Comparison of ENCODE assay signal across 16 mouse cellular contexts in genomic region chr6:120201956-120202355, GRCm38 (mm10).
DNase-seq lines count a peak whose midpoint lies in the region; ATAC-seq lines count a peak whose summit lies in the region.
"Had no signal": no experiment of that assay in that cellular context is flagged by ENCODE, and none has a peak within 500 bp of the region (broad histone marks: within the 10 kb centered on the region; RNA-seq: fewer than 3 reads in every experiment).

No protein-coding gene starts in this region.

- no peaks in the 10 kb centered on the region for H3K27me3 ChIP-seq in forebrain, embryonic 12.5 days
- no peaks in the 10 kb centered on the region for H3K27me3 ChIP-seq in forebrain, embryonic 16.5 days (replicated peaks; ENCODE audit: control insufficient read depth, insufficient read depth, low read length)
- H3K27me3 ChIP-seq: intestine, embryonic 15.5 days had no signal

- H3K27ac ChIP-seq in forebrain, embryonic 12.5 days = peak overlapping the region; percentile 59
- H3K27ac ChIP-seq in forebrain, embryonic 16.5 days (ENCODE audit: low read length) = no peak overlapping the region
- H3K27ac ChIP-seq: intestine, embryonic 15.5 days had no signal

- no peak overlapping the region for H3K9ac ChIP-seq in forebrain, embryonic 12.5 days
- H3K9ac ChIP-seq in forebrain, embryonic 16.5 days (replicated peaks; ENCODE audit: low read depth, low read length) = no peak overlapping the region
- H3K9ac ChIP-seq: heart, embryonic 12.5 days; intestine, embryonic 15.5 days had no signal

- H3K4me3 ChIP-seq in forebrain, embryonic 12.5 days (replicated peaks) = no peak overlapping the region
- no peak overlapping the region for H3K4me3 ChIP-seq in forebrain, embryonic 16.5 days (replicated peaks; ENCODE audit: low read length)
- H3K4me3 ChIP-seq: heart, embryonic 12.5 days; intestine, embryonic 15.5 days had no signal

- no peak overlapping the region for H3K4me2 ChIP-seq in forebrain, embryonic 12.5 days
- no peak overlapping the region for H3K4me2 ChIP-seq in forebrain, embryonic 16.5 days (ENCODE audit: low read length)
- H3K4me2 ChIP-seq: heart, embryonic 12.5 days; intestine, embryonic 15.5 days; liver, embryonic 11.5 days had no signal

- H3K9me3 ChIP-seq in forebrain, embryonic 12.5 days = no peaks in the 10 kb centered on the region
- no peaks in the 10 kb centered on the region for H3K9me3 ChIP-seq in forebrain, embryonic 16.5 days (ENCODE audit: control insufficient read depth, low read length)
- H3K9me3 ChIP-seq: heart, embryonic 12.5 days; intestine, embryonic 15.5 days had no signal

- DNase-seq in kidney, postnatal 4 days = peak; percentile 17 to 28
- DNase-seq in kidney, postnatal 10 days = no peak
- peak; percentile 37 for DNase-seq in CD4-positive helper T cell, adult 2 months (ENCODE audit: low read depth, low spot score)
- DNase-seq in induced T-regulatory cell, adult 2 months (ENCODE audit: low read depth) = peak; percentile 40
- no peak for DNase-seq in lung, postnatal 14 days
- DNase-seq: cerebellum, adult 2 months; heart, postnatal 14 days; kidney, adult 9 months; lung, adult 18-20 months; thymus, postnatal 25 days had no signal

- 59% methylated on average over 6 of the region's 6 CpGs for WGBS in forebrain, embryonic 12.5 days
- 50% methylated on average over 6 of the region's 6 CpGs for WGBS in forebrain, embryonic 16.5 days

- no peaks in the 10 kb centered on the region for H3K36me3 ChIP-seq in forebrain, embryonic 12.5 days (replicated peaks)
- no peaks in the 10 kb centered on the region for H3K36me3 ChIP-seq in forebrain, embryonic 16.5 days (ENCODE audit: control insufficient read depth, insufficient read depth)
- H3K36me3 ChIP-seq: heart, embryonic 12.5 days; intestine, embryonic 15.5 days had no signal

- peaks cover 28% of the 10 kb centered on the region for H3K4me1 ChIP-seq in forebrain, embryonic 12.5 days
- H3K4me1 ChIP-seq in forebrain, embryonic 16.5 days (replicated peaks; ENCODE audit: control insufficient read depth, insufficient read depth, low read length) = peaks cover 10% of the 10 kb centered on the region

- 0 out of 2 replicates have a peak, but pooled peaks have one; percentile 31 for ATAC-seq in forebrain, embryonic 12.5 days (ENCODE audit: low FRiP score)
- ATAC-seq in forebrain, embryonic 16.5 days = no peak
- ATAC-seq in inflammation-experienced regulatory T-cells, adult 6 months = no peak
- ATAC-seq: intestine, embryonic 15.5 days had no signal

Comparison
In these comparisons a context has a peak if more than half of its experiments do, and no peak if none do; other contexts are left out.
1. DNase-seq: peak in kidney, postnatal 4 days (2 of 2), CD4-positive helper T cell, adult 2 months (single experiment) and induced T-regulatory cell, adult 2 months (single experiment); none in kidney, postnatal 10 days (single experiment) and lung, postnatal 14 days (single experiment).